Mouse (Mus musculus) spleen, adult 2 months (tissue): Measurements from ENCODE around the gene Ptges3l.
A peak's percentile ranks its signal among the peaks of the same experiment; 100 is the strongest.

ENCODE experiments used
- CTCF ChIP-seq: fragments of 200-500 bp; IDR thresholded peaks from 2 replicates; pipeline ENCODE4 v1.5.1; 2011; ENCODE audit warnings: mild to moderate bottlenecking, inconsistent platforms; ENCODE audit not compliant: insufficient read depth, insufficient read length, insufficient replicate concordance; ENCODE audit errors: extremely low read depth
- POLR2A ChIP-seq: fragments of 200-500 bp; IDR thresholded peaks from 2 replicates; pipeline ENCODE4 v1.6.1; 2011; ENCODE audit warnings: low read depth, low read length, inconsistent platforms

- TF ChIP-seq CTCF (no peak), POLR2A (peak; percentile 35)
Measured at GRCm38 (mm10) chr11:101417101-101417855, 7.9 kb downstream of the Ptges3l start, which contains the start of gene Aarsd1.
